Mouse (Mus musculus) liver, embryonic 16.5 days (tissue): ENCODE data around the gene Med1. TPM values are rescaled to one million over a fixed set of nuclear protein-coding genes. Genes with fewer than 3 reads are reported as not detected.
"Not testable (repeated sequence)": the region's sequence is repeated elsewhere in the genome, so short reads cannot be mapped to it uniquely, and the experiment has no call there.

Experiments
- ATAC-seq: fragments of 200-750 bp; cut with Nextera tagmentation; 2 replicates; pipeline ENCODE4 v1.8.0; 2017; ENCODE audit warnings: low read depth, mild to moderate bottlenecking, moderate number of reproducible peaks, moderate library complexity
- H3K27ac ChIP-seq: fragments of 300-500 bp; sonication (generic); 2 replicates; pipeline ENCODE4 v1.5.1; 2014; ENCODE audit warnings: mild to moderate bottlenecking, low read length
- H3K27me3 ChIP-seq: fragments of 300-500 bp; sonication (generic); 2 replicates; pipeline ENCODE4 v1.6.1; 2014; ENCODE audit warnings: low read depth, low read length, mixed read lengths; ENCODE audit not compliant: control insufficient read depth, insufficient read depth
- H3K36me3 ChIP-seq: fragments of 300-500 bp; sonication (generic); 2 replicates; pipeline ENCODE4 v1.6.1; 2014; ENCODE audit warnings: mild to moderate bottlenecking; ENCODE audit not compliant: control insufficient read depth, insufficient read depth
- H3K4me1 ChIP-seq: fragments of 300-500 bp; sonication (generic); 2 replicates; pipeline ENCODE4 v1.6.1; 2014; ENCODE audit warnings: low read depth, low read length, mixed read lengths; ENCODE audit not compliant: control insufficient read depth
- H3K4me2 ChIP-seq: fragments of 300-500 bp; sonication (generic); 2 replicates; pipeline ENCODE4 v1.6.1; 2014; ENCODE audit warnings: low read depth, low read length, mixed read lengths
- H3K4me3 ChIP-seq: fragments of 300-500 bp; sonication (generic); 2 replicates; pipeline ENCODE4 v1.5.1; 2014; ENCODE audit warnings: low read depth, mild to moderate bottlenecking, low read length
- H3K9ac ChIP-seq: fragments of 300-500 bp; sonication (generic); 2 replicates; pipeline ENCODE4 v1.6.1; 2014; ENCODE audit warnings: low read depth, low read length
- H3K9me3 ChIP-seq: fragments of 300-500 bp; sonication (generic); replicated peaks from 2 replicates; pipeline ENCODE4 v1.6.1; 2016; ENCODE audit warnings: low read length; ENCODE audit not compliant: control insufficient read depth
- WGBS: fragments of 180-500 bp; shearing (Covaris S2); extraction: QIAGEN DNeasy Blood & Tissue Kit; methylation state at CpG from one replicate; pipeline ENCODE4 v1.1.7; 2014; ENCODE audit not compliant: insufficient replicate concordance; 5-methylcytosine and 5-hydroxymethylcytosine counted together
- polyA plus RNA-seq: library from polyadenylated mRNA; unstranded; fragments of >200 nt; fragmentation: Nextera tagmentation; extraction: Ambion mirVana; gene quantifications from 2 replicates; pipeline ENCODE4 v1.2.1, GENCODE M21; 2015

Med1 gene
- polyA plus RNA-seq, 1 experiment from 2014 or later = 21.1 TPM

- 0% methylated on average over 37 of the region's 37 CpGs for WGBS
- Histone ChIP-seq H3K36me3 (peaks cover 7% of the 10 kb centered on the region), H3K4me3 (peak overlapping the region; percentile 99), H3K27ac (peak overlapping the region; percentile 100), H3K4me2 (peak overlapping the region; percentile 54), H3K9ac (peak overlapping the region; percentile 100), H3K9me3 (no peaks in the 10 kb centered on the region), H3K4me1 (peaks cover 13% of the 10 kb centered on the region), H3K27me3 (no peaks in the 10 kb centered on the region)
- no peak; the same call in 1 of the 2 replicates for ATAC-seq
Observed at GRCm38 (mm10) chr11:98203351-98203911, 10.3 kb upstream of the Med1 start.

GRCm38 (mm10) chr11:98202641-98203350 is 9.7 kb upstream of the Med1 start, which contains the start of gene Cdk12:
Gene Cdk12, plus strand, starts transcription at chr11:98203059.
- peak within 1 kb of the TSS; percentile 54 for H3K4me2 ChIP-seq
- peaks cover 13% of the 10 kb centered on the region for H3K4me1 ChIP-seq
- peak within 1 kb of the TSS; percentile 99 for H3K4me3 ChIP-seq
- H3K9ac ChIP-seq = peak within 1 kb of the TSS; percentile 100
- under 1% methylated on average over 61 of the region's 63 CpGs for WGBS
- ATAC-seq = peak; percentile 87
- H3K9me3 ChIP-seq = no peaks in the 10 kb centered on the region
- H3K27ac ChIP-seq = peak within 1 kb of the TSS; percentile 100
- H3K27me3 ChIP-seq = no peaks in the 10 kb centered on the region
- peaks cover 1% of the 10 kb centered on the region for H3K36me3 ChIP-seq

- under 1% methylated on average over 27 of the region's 27 CpGs for WGBS
- no peaks in the 10 kb centered on the region for H3K27me3 ChIP-seq
- no peak for ATAC-seq
Observed at GRCm38 (mm10) chr11:98201791-98202640, 8.9 kb upstream of the Med1 start.

GRCm38 (mm10) chr11:98190820-98191219 is 2.3 kb downstream of the Med1 start:
- H3K4me2 ChIP-seq = no peak overlapping the region
- no peak overlapping the region for H3K27ac ChIP-seq
- WGBS = 77% methylated on average over 5 of the region's 5 CpGs
- no peak overlapping the region for H3K4me3 ChIP-seq
- no peak overlapping the region for H3K9ac ChIP-seq
- H3K9me3 ChIP-seq = no peaks in the 10 kb centered on the region
- ATAC-seq = no peak
- no peaks in the 10 kb centered on the region for H3K27me3 ChIP-seq
- H3K4me1 ChIP-seq = peaks cover 15% of the 10 kb centered on the region
- H3K36me3 ChIP-seq = peaks cover 18% of the 10 kb centered on the region

More at GRCm38 (mm10) chr11:98201791-98202640, 8.9 kb upstream of the Med1 start:
- peak overlapping the region; percentile 99 for H3K4me3 ChIP-seq
- peak overlapping the region; percentile 68 for H3K9ac ChIP-seq
- H3K36me3 ChIP-seq = no peaks in the 10 kb centered on the region
- H3K27ac ChIP-seq = peak overlapping the region; percentile 100
- H3K9me3 ChIP-seq = no peaks in the 10 kb centered on the region
- H3K4me2 ChIP-seq = peak overlapping the region; percentile 54
- H3K4me1 ChIP-seq = peaks cover 13% of the 10 kb centered on the region

GRCm38 (mm10) chr11:98187640-98188395 is 5.3 kb downstream of the Med1 start:
- Histone ChIP-seq H3K9me3 (no peaks in the 10 kb centered on the region), H3K9ac (no peak overlapping the region), H3K4me2 (no peak overlapping the region), H3K36me3 (peaks cover 34% of the 10 kb centered on the region), H3K4me1 (peaks cover 9% of the 10 kb centered on the region), H3K27ac (no peak overlapping the region), H3K4me3 (no peak overlapping the region), H3K27me3 (no peaks in the 10 kb centered on the region)
- WGBS = 85% methylated on average over 9 of the region's 9 CpGs
- ATAC-seq = no peak

GRCm38 (mm10) chr11:98182149-98182548 is 10.9 kb downstream of the Med1 start:
- not testable (repeated sequence) for H3K9ac ChIP-seq, H3K4me3 ChIP-seq, H3K27me3 ChIP-seq, H3K9me3 ChIP-seq, H3K27ac ChIP-seq, H3K4me1 ChIP-seq, H3K4me2 ChIP-seq
- peaks cover 35% of the 10 kb centered on the region for H3K36me3 ChIP-seq
- whole genome bisulfite sequencing = 55% methylated on average over 3 of the region's 3 CpGs
- peak; percentile 64; the same call in 1 of the 2 replicates for ATAC-seq

- 52% methylated on average over 1 of the region's 1 CpGs for WGBS
- H3K36me3 ChIP-seq = peaks cover 34% of the 10 kb centered on the region
Observed at GRCm38 (mm10) chr11:98168400-98168799, 24.7 kb downstream of the Med1 start.

GRCm38 (mm10) chr11:98155094-98155493 is 38.0 kb downstream of the Med1 start:
- Histone ChIP-seq H3K4me2 (no peak overlapping the region), H3K4me1 (peaks cover 2% of the 10 kb centered on the region; the same call in 1 of the 2 replicates), H3K27me3 (no peaks in the 10 kb centered on the region), H3K9ac (no peak overlapping the region), H3K27ac (no peak overlapping the region), H3K9me3 (no peaks in the 10 kb centered on the region), H3K4me3 (no peak overlapping the region), H3K36me3 (peaks cover 24% of the 10 kb centered on the region)
- no peak for ATAC-seq
- WGBS = 69% methylated on average over 6 of the region's 6 CpGs

More at GRCm38 (mm10) chr11:98168400-98168799, 24.7 kb downstream of the Med1 start:
- no peak overlapping the region for H3K4me2 ChIP-seq
- no peak overlapping the region for H3K4me3 ChIP-seq
- H3K4me1 ChIP-seq = no peaks in the 10 kb centered on the region
- no peaks in the 10 kb centered on the region for H3K9me3 ChIP-seq
- no peaks in the 10 kb centered on the region for H3K27me3 ChIP-seq
- no peak overlapping the region for H3K27ac ChIP-seq
- H3K9ac ChIP-seq = no peak overlapping the region
- ATAC-seq = no peak
